Mouse (Mus musculus) heart, embryonic 16.5 days (tissue): ENCODE results near the gene Lalba. TPM values are rescaled to one million over a fixed set of nuclear protein-coding genes. Genes with fewer than 3 reads are reported as not detected.
"Not testable (repeated sequence)": the region's sequence is repeated elsewhere in the genome, so short reads cannot be mapped to it uniquely, and the experiment has no call there.

Source experiments
- ATAC-seq: fragments of 200-750 bp; cut with Nextera tagmentation; replicated peaks from 2 replicates; pipeline ENCODE4 v1.8.0; 2017; ENCODE audit warnings: moderate number of reproducible peaks; ENCODE audit not compliant: insufficient read depth, low FRiP score; ENCODE audit errors: extremely low read depth
- H3K27ac ChIP-seq: fragments of 300-500 bp; sonication (generic); 2 replicates; pipeline ENCODE4 v1.5.1; 2014; ENCODE audit warnings: mild to moderate bottlenecking, low read length, control low read depth, moderate library complexity
- H3K27me3 ChIP-seq: fragments of 300-500 bp; sonication (generic); 2 replicates; pipeline ENCODE4 v1.6.1; 2014; ENCODE audit warnings: low read length, mixed read lengths; ENCODE audit not compliant: control insufficient read depth, insufficient read depth
- H3K36me3 ChIP-seq: fragments of 300-500 bp; sonication (generic); 2 replicates; pipeline ENCODE4 v1.6.1; 2014; ENCODE audit not compliant: control insufficient read depth, insufficient read depth
- H3K4me1 ChIP-seq: fragments of 300-500 bp; sonication (generic); 2 replicates; pipeline ENCODE4 v1.6.1; 2014; ENCODE audit warnings: low read length, mixed read lengths; ENCODE audit not compliant: control insufficient read depth, insufficient read depth
- H3K4me2 ChIP-seq: fragments of 300-500 bp; sonication (generic); 2 replicates; pipeline ENCODE4 v1.6.1; 2014; ENCODE audit warnings: low read depth, mild to moderate bottlenecking, control low read depth, low read length
- H3K4me3 ChIP-seq: fragments of 300-500 bp; sonication (generic); 2 replicates; pipeline ENCODE4 v1.5.1; 2014; ENCODE audit warnings: mild to moderate bottlenecking, control low read depth, low read length
- H3K9ac ChIP-seq: fragments of 300-500 bp; sonication (generic); 2 replicates; pipeline ENCODE4 v1.6.1; 2014; ENCODE audit warnings: low read length, control low read depth
- H3K9me3 ChIP-seq: fragments of 300-500 bp; sonication (generic); replicated peaks from 2 replicates; pipeline ENCODE4 v1.6.1; 2016; ENCODE audit warnings: low read length; ENCODE audit not compliant: control insufficient read depth
- WGBS: fragments of 180-500 bp; shearing (Covaris S2); extraction: QIAGEN DNeasy Blood & Tissue Kit; methylation state at CpG from one replicate; pipeline ENCODE4 v1.1.7; 2014; 5-methylcytosine and 5-hydroxymethylcytosine counted together
- polyA plus RNA-seq: library from polyadenylated mRNA; unstranded; fragments of >200 nt; fragmentation: Nextera tagmentation; extraction: Ambion mirVana; gene quantifications from 2 replicates; pipeline ENCODE4 v1.2.1, GENCODE M21; 2015

The Lalba gene
- polyA plus RNA-seq, result not detected in 2 replicates

GRCm38 (mm10) chr15:98482701-98483100, at the start of gene Lalba:
TSS of gene Lalba (minus strand) at chr15:98482721.
- no peaks in the 10 kb centered on the region for H3K4me1 ChIP-seq
- no peak for ATAC-seq
- peaks cover 3% of the 10 kb centered on the region; the same call in 1 of the 2 replicates for H3K9me3 ChIP-seq
- no peaks in the 10 kb centered on the region; the same call in 1 of the 2 replicates for H3K27me3 ChIP-seq
- H3K27ac ChIP-seq, result no peak within 1 kb of the TSS
- H3K4me2 ChIP-seq, result no peak within 1 kb of the TSS
- H3K9ac ChIP-seq, result no peak within 1 kb of the TSS
- 49% methylated on average over 3 of the region's 3 CpGs for WGBS
- H3K4me3 ChIP-seq, result no peak within 1 kb of the TSS
- no peaks in the 10 kb centered on the region for H3K36me3 ChIP-seq

- Histone ChIP-seq H3K9ac (peak overlapping the region; percentile 97), H3K4me2 (peak overlapping the region; percentile 74), H3K27me3 (no peaks in the 10 kb centered on the region), H3K36me3 (peaks cover 39% of the 10 kb centered on the region), H3K4me1 (peaks cover 7% of the 10 kb centered on the region), H3K9me3 (no peaks in the 10 kb centered on the region), H3K4me3 (peak overlapping the region; percentile 94), H3K27ac (no peak overlapping the region)
- WGBS, result 25% methylated on average over 5 of the region's 5 CpGs
- no peak for ATAC-seq
These were observed 49.8 kb upstream of the Lalba start for GRCm38 (mm10) chr15:98532281-98532680.

GRCm38 (mm10) chr15:98528066-98528563, 45.6 kb upstream of the Lalba start:
- Histone ChIP-seq H3K4me3 (no peak overlapping the region), H3K4me1 (peaks cover 7% of the 10 kb centered on the region), H3K27ac (no peak overlapping the region), H3K4me2 (no peak overlapping the region), H3K27me3 (no peaks in the 10 kb centered on the region), H3K9me3 (no peaks in the 10 kb centered on the region), H3K9ac (no peak overlapping the region), H3K36me3 (peaks cover 70% of the 10 kb centered on the region)
- WGBS, result 76% methylated on average over 5 of the region's 5 CpGs
- no peak for ATAC-seq

- no peaks in the 10 kb centered on the region for H3K27me3 ChIP-seq
- peaks cover 1% of the 10 kb centered on the region for H3K4me1 ChIP-seq
- no peak for ATAC-seq
- 92% methylated on average over 5 of the region's 5 CpGs for WGBS
- no peaks in the 10 kb centered on the region for H3K9me3 ChIP-seq
- no peak overlapping the region for H3K9ac ChIP-seq
- H3K4me2 ChIP-seq, result no peak overlapping the region
- no peak overlapping the region for H3K4me3 ChIP-seq
- H3K27ac ChIP-seq, result no peak overlapping the region
- H3K36me3 ChIP-seq, result peaks cover 79% of the 10 kb centered on the region
These were observed 44.7 kb upstream of the Lalba start for GRCm38 (mm10) chr15:98527056-98527771.

- no peak for ATAC-seq
- Histone ChIP-seq H3K9me3 (no peaks in the 10 kb centered on the region), H3K4me2 (no peak overlapping the region), H3K4me3 (no peak overlapping the region), H3K9ac (no peak overlapping the region), H3K4me1 (no peaks in the 10 kb centered on the region), H3K36me3 (peaks cover 80% of the 10 kb centered on the region), H3K27me3 (no peaks in the 10 kb centered on the region), H3K27ac (no peak overlapping the region)
- 59% methylated on average over 5 of the region's 5 CpGs for WGBS
These were observed 43.5 kb upstream of the Lalba start for GRCm38 (mm10) chr15:98526057-98526456.

- Histone ChIP-seq H3K27me3 (no peaks in the 10 kb centered on the region), H3K4me2 (no peak overlapping the region), H3K36me3 (peaks cover 59% of the 10 kb centered on the region), H3K9ac (no peak overlapping the region), H3K4me1 (no peaks in the 10 kb centered on the region), H3K9me3 (no peaks in the 10 kb centered on the region), H3K4me3 (no peak overlapping the region), H3K27ac (no peak overlapping the region)
- no peak for ATAC-seq
- 91% methylated on average over 3 of the region's 3 CpGs for WGBS
These were observed 38.7 kb upstream of the Lalba start for GRCm38 (mm10) chr15:98521245-98521644.

- peaks cover 31% of the 10 kb centered on the region for H3K36me3 ChIP-seq
- H3K9me3 ChIP-seq, result no peaks in the 10 kb centered on the region; the same call in 1 of the 2 replicates
- H3K4me2 ChIP-seq, result no peak overlapping the region
- no peak for ATAC-seq
- peaks cover 7% of the 10 kb centered on the region for H3K4me1 ChIP-seq
- H3K4me3 ChIP-seq, result no peak overlapping the region
- 67% methylated on average over 16 of the region's 16 CpGs for WGBS
- no peak overlapping the region for H3K27ac ChIP-seq
- H3K27me3 ChIP-seq, result no peaks in the 10 kb centered on the region
- no peak overlapping the region for H3K9ac ChIP-seq
These were observed 35.1 kb upstream of the Lalba start for GRCm38 (mm10) chr15:98517380-98518355.

GRCm38 (mm10) chr15:98514845-98515244, 32.3 kb upstream of the Lalba start:
- H3K4me2 ChIP-seq, H3K9me3 ChIP-seq, H3K27ac ChIP-seq, H3K4me3 ChIP-seq, H3K9ac ChIP-seq, ATAC-seq, H3K27me3 ChIP-seq: not testable (repeated sequence)
- peaks cover 18% of the 10 kb centered on the region for H3K4me1 ChIP-seq
- H3K36me3 ChIP-seq, result peaks cover 15% of the 10 kb centered on the region
- WGBS, result 51% methylated on average over 2 of the region's 2 CpGs
